Comparison of ENCODE assay signal across 10 mouse cellular contexts in the genomic region with DNA sequence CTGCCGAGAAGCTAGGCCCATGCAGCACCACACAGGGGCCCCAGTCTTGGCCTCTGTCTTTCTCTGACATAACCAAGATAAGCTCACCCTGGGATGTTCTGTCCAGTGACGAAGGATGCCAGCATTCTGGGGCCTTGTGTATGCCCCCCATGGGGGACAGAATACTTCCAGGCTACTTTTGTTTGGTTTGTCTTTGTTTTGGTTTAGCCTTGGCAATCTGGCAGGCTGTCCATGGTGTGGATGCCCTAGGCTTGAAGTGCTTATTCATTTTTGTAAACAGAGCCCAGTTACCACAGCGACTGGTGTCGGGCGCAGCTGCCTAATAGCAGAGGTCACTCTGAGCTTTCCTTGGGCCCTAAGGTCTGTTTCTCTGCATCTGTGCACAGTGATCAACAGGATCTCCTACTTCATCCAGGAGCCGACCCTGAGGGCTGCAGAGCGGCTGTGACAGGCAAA. TPM values are rescaled to one million over a fixed set of nuclear protein-coding genes. Genes with fewer than 3 reads are reported as not detected.
DNase-seq lines count a peak whose midpoint lies in the region; ATAC-seq and TF ChIP-seq lines count a peak whose summit lies in the region.
"Had no signal": no experiment of that assay in that cellular context is flagged by ENCODE, and none has a peak within 500 bp of the region (broad histone marks: within the 10 kb centered on the region; RNA-seq: fewer than 3 reads in every experiment).

No protein-coding gene starts in this region.

- no peak for ATAC-seq in kidney, embryonic 15.5 days (replicated peaks; ENCODE audit: low FRiP score)
- peak; percentile 78 for ATAC-seq in liver, embryonic 11.5 days (replicated peaks; ENCODE audit: low FRiP score)
- ATAC-seq in stomach, embryonic 14.5 days (ENCODE audit: insufficient number of reproducible peaks, insufficient read depth, low FRiP score, low read depth) = 0 out of 2 replicates have a peak, but pooled peaks have one; percentile 25
- ATAC-seq in activated CD4-positive, CD25-positive, alpha-beta regulatory T cell, adult 4 months = no peak

- no peak overlapping the region for H3K4me2 ChIP-seq in kidney, embryonic 15.5 days
- H3K4me2 ChIP-seq in liver, embryonic 11.5 days = peak overlapping the region; percentile 45
- H3K4me2 ChIP-seq in stomach, embryonic 14.5 days (replicated peaks; ENCODE audit: low read depth, low read length) = no peak overlapping the region

- peak; percentile 64; the same call in 1 of the 2 replicates for TF ChIP-seq EP300 in heart, adult 2 months (IDR thresholded peaks at IDR 0.05; ENCODE audit: insufficient read depth, low read depth, low read length)

- no peak overlapping the region for H3K4me3 ChIP-seq in kidney, embryonic 15.5 days (replicated peaks)
- H3K4me3 ChIP-seq in heart, adult 2 months = no peak overlapping the region
- no peak overlapping the region for H3K4me3 ChIP-seq in liver, embryonic 11.5 days (ENCODE audit: low read depth, low read length)
- H3K4me3 ChIP-seq in stomach, embryonic 14.5 days (ENCODE audit: low read depth, low read length) = no peak overlapping the region

- peaks cover 1% of the 10 kb centered on the region; the same call in 1 of the 2 replicates for H3K79me2 ChIP-seq in heart, adult 2 months (replicated peaks; ENCODE audit: control insufficient read depth, insufficient read depth, low read length)

- H3K9ac ChIP-seq in kidney, embryonic 15.5 days = no peak overlapping the region
- H3K9ac ChIP-seq in heart, adult 2 months (ENCODE audit: low read depth, low read length) = peak overlapping the region; percentile 46
- H3K9ac ChIP-seq in liver, embryonic 11.5 days (ENCODE audit: low read depth, low read length) = peak overlapping the region; percentile 49; the same call in 1 of the 2 replicates
- 0 out of 2 replicates have a peak overlapping the region, but pooled peaks have one; percentile 11 for H3K9ac ChIP-seq in stomach, embryonic 14.5 days (replicated peaks; ENCODE audit: low read depth, low read length)

- TF ChIP-seq POLR2A in heart, adult 2 months (IDR thresholded peaks at IDR 0.05; ENCODE audit: insufficient read depth, low read depth, low read length) = no peak

- 75% methylated on average over 7 of the region's 7 CpGs for WGBS in kidney, embryonic 15.5 days
- 44% methylated on average over 7 of the region's 7 CpGs for WGBS in heart, adult 2 months
- WGBS in liver, embryonic 11.5 days = 45% methylated on average over 7 of the region's 7 CpGs
- WGBS in stomach, embryonic 14.5 days = 31% methylated on average over 7 of the region's 7 CpGs

- H3K9me3 ChIP-seq in kidney, embryonic 15.5 days (replicated peaks) = no peaks in the 10 kb centered on the region
- no peaks in the 10 kb centered on the region for H3K9me3 ChIP-seq in liver, embryonic 11.5 days (ENCODE audit: control insufficient read depth, low read length)
- H3K9me3 ChIP-seq in stomach, embryonic 14.5 days (ENCODE audit: control insufficient read depth, low read depth, low read length) = no peaks in the 10 kb centered on the region
- H3K9me3 ChIP-seq: G1E had no signal

- H3K27ac ChIP-seq in kidney, embryonic 15.5 days = 0 out of 2 replicates have a peak overlapping the region, but pooled peaks have one; percentile 27
- H3K27ac ChIP-seq in heart, adult 2 months = peak overlapping the region; percentile 77
- peak overlapping the region; percentile 86 for H3K27ac ChIP-seq in liver, embryonic 11.5 days (ENCODE audit: low read depth, low read length)
- H3K27ac ChIP-seq in stomach, embryonic 14.5 days (ENCODE audit: low read length) = peak overlapping the region; percentile 16; the same call in 1 of the 2 replicates
- H3K27ac ChIP-seq: kidney, postnatal 0 days had no signal

- peaks cover 66% of the 10 kb centered on the region for H3K4me1 ChIP-seq in kidney, embryonic 15.5 days
- peaks cover 46% of the 10 kb centered on the region for H3K4me1 ChIP-seq in heart, adult 2 months (ENCODE audit: control insufficient read depth, insufficient read depth, low read length)
- H3K4me1 ChIP-seq in liver, embryonic 11.5 days (replicated peaks; ENCODE audit: control insufficient read depth, insufficient read depth, low read length) = peaks cover 68% of the 10 kb centered on the region
- peaks cover 46% of the 10 kb centered on the region for H3K4me1 ChIP-seq in stomach, embryonic 14.5 days (ENCODE audit: control insufficient read depth, insufficient read depth, low read length)

- no peaks in the 10 kb centered on the region for H3K36me3 ChIP-seq in kidney, embryonic 15.5 days
- peaks cover 27% of the 10 kb centered on the region for H3K36me3 ChIP-seq in heart, adult 2 months (ENCODE audit: control insufficient read depth, insufficient read depth, low read length)
- H3K36me3 ChIP-seq in liver, embryonic 11.5 days (ENCODE audit: control insufficient read depth, insufficient read depth, low read length) = no peaks in the 10 kb centered on the region
- H3K36me3 ChIP-seq in stomach, embryonic 14.5 days (ENCODE audit: control insufficient read depth, insufficient read depth, low read length) = no peaks in the 10 kb centered on the region
- H3K36me3 ChIP-seq: G1E had no signal

- intact Hi-C loops in heart, adult 2 months (cut with DNase I) = no loop called here

- no peak for DNase-seq in kidney, adult 8-10 months
- peak; percentile 58 to 79 for DNase-seq in heart, adult 2 months
- no peak for DNase-seq in liver, embryonic 11.5 days (ENCODE audit: low spot score)
- DNase-seq in thymus, postnatal 4 days = no peak
- DNase-seq in thymus, postnatal 25 days = no peak

- H3K27me3 ChIP-seq in kidney, embryonic 15.5 days = peaks cover 4% of the 10 kb centered on the region; the same call in 1 of the 2 replicates
- H3K27me3 ChIP-seq in heart, adult 2 months (ENCODE audit: control insufficient read depth, insufficient read depth, low read length) = no peaks in the 10 kb centered on the region
- H3K27me3 ChIP-seq in liver, embryonic 11.5 days (replicated peaks; ENCODE audit: control insufficient read depth, insufficient read depth, low read length) = no peaks in the 10 kb centered on the region
- H3K27me3 ChIP-seq in stomach, embryonic 14.5 days (ENCODE audit: control insufficient read depth, insufficient read depth, low read length) = no peaks in the 10 kb centered on the region

- TF ChIP-seq CTCF in heart, adult 2 months (IDR thresholded peaks at IDR 0.05) = no peak

RNA-seq across cellular contexts. Expression of a gene that starts 51.4 kb away (rescaled TPM):
- polyA plus RNA-seq in kidney, embryonic 15.5 days (2015; fragmentation: Nextera tagmentation; extraction: Ambion mirVana) = 15.8 and 19.8 TPM in 2 replicates
- 10 to 100 TPM; 41.2 to 47.6 TPM for total RNA-seq in heart, adult 2 months (2021)
- 27.2 and 32.6 TPM in 2 replicates for polyA plus RNA-seq in heart, adult 2 months (2012; rRNA removed)
- 38.2 and 39.7 TPM in 2 replicates for polyA plus RNA-seq in liver, embryonic 11.5 days (2014; fragmentation: Nextera tagmentation; extraction: Ambion mirVana)
- polyA plus RNA-seq in stomach, embryonic 14.5 days (2014; fragmentation: Nextera tagmentation; extraction: Ambion mirVana) = 34.4 and 34.5 TPM in 2 replicates
- 1 to 10 TPM; 4.0 to 8.2 TPM for polyA plus RNA-seq in activated CD4-positive, CD25-positive, alpha-beta regulatory T cell, adult 4 months (2017; shearing (Covaris generic))
- polyA plus RNA-seq: G1E had no signal

Comparison
In these comparisons a context has a peak if more than half of its experiments do, and no peak if none do; other contexts are left out.
1. ATAC-seq: peak in liver, embryonic 11.5 days (single experiment) and stomach, embryonic 14.5 days (single experiment); none in kidney, embryonic 15.5 days (single experiment) and activated CD4-positive, CD25-positive, alpha-beta regulatory T cell, adult 4 months (single experiment).
2. H3K27ac ChIP-seq: peak in every context shown above with its lines; median percentile 86 in liver, embryonic 11.5 days; 77 in heart, adult 2 months; 27 in kidney, embryonic 15.5 days; 16 in stomach, embryonic 14.5 days.
3. DNase-seq: peak in heart, adult 2 months (2 of 2); none in kidney, adult 8-10 months (0 of 2), liver, embryonic 11.5 days (single experiment), thymus, postnatal 4 days (single experiment) and thymus, postnatal 25 days (single experiment).